Mouse (Mus musculus): ENCODE measurements at regions not wholly inside any gene's neighbourhood (a gene's known extent, or its start where the extent isn't known, plus 50 kb on each side); places are given as distances from the start of the nearest gene placed in this dataset.

DNA sequence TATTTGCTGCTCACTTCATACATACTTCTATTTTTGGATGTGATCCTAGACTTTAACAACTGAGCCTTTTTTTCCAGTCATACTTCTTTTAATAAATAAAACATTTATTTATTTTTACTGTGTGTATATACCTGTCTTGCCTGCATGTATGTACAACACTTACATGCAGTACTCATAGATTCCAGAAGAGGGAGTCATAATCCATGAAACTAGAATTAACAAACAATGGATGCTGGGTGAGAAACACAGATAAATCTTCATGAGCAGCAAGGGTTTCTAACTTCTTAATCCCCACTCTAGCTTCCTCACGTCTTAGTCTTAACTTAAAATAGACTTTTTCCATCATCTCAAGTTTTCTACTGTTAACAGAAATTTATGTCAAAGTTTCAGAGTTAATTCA lies 1253.7 kb upstream of the Nr2f1 start:
- in situ Hi-C loops (cut with MboI, MseI), result no loop called here

DNA sequence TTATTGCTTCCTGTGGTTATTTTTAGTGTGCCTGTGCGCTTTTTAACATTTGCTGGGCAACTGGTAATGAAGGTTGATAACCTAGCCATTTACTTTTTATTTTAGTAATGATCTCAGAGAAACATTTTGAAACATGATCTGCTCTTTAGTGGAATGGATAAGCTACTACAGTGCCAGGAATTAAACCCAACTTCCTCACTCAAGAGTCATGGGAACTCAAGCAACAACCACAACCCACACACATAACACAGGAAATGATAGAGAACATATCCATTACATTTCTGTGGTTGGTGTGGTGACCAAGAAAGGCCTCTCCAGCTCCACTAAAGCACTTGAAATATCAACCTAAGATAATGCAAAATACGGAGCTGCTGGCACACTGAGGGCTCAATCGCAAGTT lies 1243.6 kb upstream of the Nr2f1 start:
- in situ Hi-C loops (cut with MboI, MseI), result no loop called here

DNA sequence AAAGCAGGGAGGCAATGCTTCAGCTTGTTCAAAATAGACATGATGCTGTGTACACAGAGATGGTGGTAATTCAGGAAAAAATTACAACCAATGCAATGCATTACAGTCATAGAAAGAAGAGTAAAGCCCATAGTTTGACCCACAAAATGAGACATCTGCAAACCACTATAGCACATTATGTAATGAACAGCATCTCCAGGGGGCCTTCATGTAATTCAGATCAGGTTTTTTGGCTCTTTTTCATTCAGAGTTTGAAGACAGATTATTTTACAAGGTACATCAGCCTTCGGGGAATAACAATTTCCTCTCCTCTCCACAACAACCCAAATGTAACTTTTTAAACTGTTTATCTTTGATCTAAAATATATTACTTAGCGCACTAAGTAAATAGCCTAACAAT lies 1243.1 kb upstream of the Nr2f1 start:
- in situ Hi-C loops (cut with MboI, MseI), result no loop called here

GRCm38 (mm10) chr13:79431465-79431864 lies 1231.9 kb upstream of the Nr2f1 start:
- in situ Hi-C loops (cut with MboI, MseI), result no loop called here

DNA sequence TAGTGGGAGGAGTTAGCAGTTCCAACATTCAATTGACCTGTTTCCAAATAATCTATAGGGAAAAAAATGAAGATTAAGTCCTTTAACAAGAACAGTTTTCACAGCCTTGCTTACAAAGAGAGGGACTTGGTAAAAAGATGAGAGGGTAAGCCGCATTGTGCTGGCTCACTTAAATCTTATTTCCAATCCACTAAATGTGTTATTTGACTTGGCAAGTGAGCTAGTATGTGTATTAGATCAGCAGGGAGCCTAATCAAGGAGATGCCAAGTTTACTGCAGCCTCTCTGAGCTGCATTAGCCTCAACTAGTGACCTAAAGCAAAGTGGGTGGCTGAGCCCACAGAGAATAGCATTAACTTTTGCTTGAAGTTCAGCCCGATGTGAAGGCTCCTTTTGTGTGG lies 1231.4 kb upstream of the Nr2f1 start:
- in situ Hi-C loops (cut with MboI, MseI), result no loop called here

GRCm38 (mm10) chr13:79430562-79430961 lies 1231.0 kb upstream of the Nr2f1 start:
- in situ Hi-C loops (cut with MboI, MseI), result no loop called here

DNA sequence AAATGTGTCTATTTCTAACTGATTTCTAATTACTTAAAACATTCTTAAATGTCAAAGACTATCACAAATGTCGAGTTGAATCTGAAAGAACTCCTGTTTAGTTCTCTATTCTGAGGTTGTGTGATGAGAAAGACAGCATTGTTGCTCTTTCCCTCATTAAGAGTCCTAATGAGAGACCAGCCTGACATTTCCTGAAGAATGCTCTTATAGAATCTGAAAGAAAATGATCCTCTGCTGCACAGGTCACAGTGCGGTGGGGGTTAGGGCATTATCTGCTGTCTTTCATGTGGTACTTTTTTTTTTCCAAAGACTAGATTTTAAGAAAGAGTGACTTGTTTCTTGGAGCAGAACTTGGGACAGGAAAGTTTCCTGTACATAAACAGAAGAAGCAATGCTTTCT lies 1218.3 kb upstream of the Nr2f1 start:
- in situ Hi-C loops (cut with MboI, MseI), result no loop called here

DNA sequence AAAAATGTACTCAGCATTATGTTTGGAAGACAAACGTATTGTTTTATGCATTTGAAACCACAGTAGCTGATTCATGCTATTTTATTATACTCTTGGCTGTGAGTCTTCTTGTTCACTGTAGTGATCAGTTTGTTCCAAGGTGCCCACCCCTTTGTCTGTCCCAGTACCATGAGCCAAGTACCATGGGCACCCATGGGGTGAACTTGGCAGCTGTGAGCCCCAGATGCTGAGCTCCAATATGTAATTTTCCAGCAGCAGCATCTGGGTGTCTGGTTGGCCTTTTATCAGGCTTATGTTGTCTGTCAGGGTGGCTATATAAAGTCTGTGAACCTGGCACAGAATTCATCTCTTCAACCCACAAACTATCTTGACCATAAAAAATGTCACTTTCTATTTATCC lies 1200.5 kb upstream of the Nr2f1 start:
- in situ Hi-C loops (cut with MboI, MseI), result loop anchor here in 1 of 2 experiments (5.0 kb wide), 1 partner anchor 202 kb away; no protein-coding TSS in a partner anchor

- in situ Hi-C loops (cut with MboI, MseI), result no loop called here
Observed at GRCm38 (mm10) chr13:79393938-79394337, 1194.4 kb upstream of the Nr2f1 start.

GRCm38 (mm10) chr13:79387928-79388327 lies 1188.4 kb upstream of the Nr2f1 start:
- in situ Hi-C loops (cut with MboI, MseI), result no loop called here

DNA sequence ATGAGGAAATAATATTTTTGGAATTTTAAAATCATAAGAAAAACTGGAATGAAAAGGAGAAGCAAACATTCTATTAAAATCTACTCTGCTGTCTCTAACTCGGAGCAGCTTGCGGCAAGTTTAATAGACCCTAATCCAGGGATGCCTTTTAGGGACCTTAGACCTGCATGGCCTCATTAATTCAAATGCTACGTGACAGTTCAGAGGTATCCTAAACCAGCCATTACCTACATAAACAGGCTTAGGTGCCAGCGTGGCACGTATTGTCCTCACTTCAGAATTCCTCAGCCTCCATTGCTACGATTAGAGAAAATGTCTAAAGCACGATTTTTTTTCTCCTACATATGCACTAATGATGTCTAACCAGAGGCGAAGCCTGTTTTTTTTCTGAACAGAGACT lies 1141.9 kb upstream of the Nr2f1 start:
- in situ Hi-C loops (cut with MboI, MseI), result no loop called here

DNA sequence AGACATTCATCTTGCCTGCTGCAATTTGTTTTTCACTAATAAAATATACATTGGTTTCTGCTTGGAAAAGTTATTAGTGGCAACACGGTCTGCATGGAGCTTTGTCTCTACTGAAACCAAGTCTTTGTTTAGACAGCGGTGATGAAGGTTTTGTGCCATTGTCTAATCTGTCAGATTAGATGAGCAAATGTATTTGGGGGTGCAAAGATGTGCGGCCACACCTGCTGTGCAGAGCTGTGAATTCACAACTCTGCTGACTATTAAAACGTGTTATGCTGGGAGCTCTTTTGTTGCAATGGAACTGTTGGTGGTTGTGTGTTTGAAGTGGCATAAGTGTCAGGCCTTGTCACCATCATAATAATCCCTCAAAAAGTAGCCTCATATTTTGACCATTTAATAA lies 1140.9 kb upstream of the Nr2f1 start:
- in situ Hi-C loops (cut with MboI, MseI), result no loop called here

GRCm38 (mm10) chr13:79339793-79340192 lies 1140.2 kb upstream of the Nr2f1 start:
- in situ Hi-C loops (cut with MboI, MseI), result no loop called here

GRCm38 (mm10) chr13:79320146-79320545 lies 1120.6 kb upstream of the Nr2f1 start:
- in situ Hi-C loops (cut with MboI, MseI), result no loop called here

- in situ Hi-C loops (cut with MboI, MseI), result no loop called here
Observed at GRCm38 (mm10) chr13:79309584-79310110, 1110.1 kb upstream of the Nr2f1 start.

GRCm38 (mm10) chr13:79297225-79297710 lies 1097.7 kb upstream of the Nr2f1 start:
- in situ Hi-C loops (cut with MboI, MseI), result no loop called here

DNA sequence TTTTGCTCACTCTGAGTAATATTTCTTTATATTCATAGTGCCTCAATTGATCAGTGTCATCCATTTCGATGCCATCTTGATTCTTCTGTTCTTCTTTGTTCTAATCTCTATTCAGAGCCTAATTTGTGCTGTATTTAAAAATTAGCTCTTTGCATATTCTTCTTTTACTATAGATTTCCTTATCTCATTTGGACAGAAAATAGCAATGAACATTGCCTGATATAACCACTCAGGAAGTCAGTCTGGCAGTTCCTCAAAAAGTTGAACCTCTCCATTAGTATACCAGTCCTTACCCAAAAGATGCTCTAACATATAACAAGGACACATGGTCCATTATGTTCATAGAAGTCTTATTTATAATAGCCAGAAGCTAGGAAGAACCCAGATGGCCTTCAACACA lies 1088.5 kb upstream of the Nr2f1 start:
- in situ Hi-C loops (cut with MboI, MseI), result no loop called here

DNA sequence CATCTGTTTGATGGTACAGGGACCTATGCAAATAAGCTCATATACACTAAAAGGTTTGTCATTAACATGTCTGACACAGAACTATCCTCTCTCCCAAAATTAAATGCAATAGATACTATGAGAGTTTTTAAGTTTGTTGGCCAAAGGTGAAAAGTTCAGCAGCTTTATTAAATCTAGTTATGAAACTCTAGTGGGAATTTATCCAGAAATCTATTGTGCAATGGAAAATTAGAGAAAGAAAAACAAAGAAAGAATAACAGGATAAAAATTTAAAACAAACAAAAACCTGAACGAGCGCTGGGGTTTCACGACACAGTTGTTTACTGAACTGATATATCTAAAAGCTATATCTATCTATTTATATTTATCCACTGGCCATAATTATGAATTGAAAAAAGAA lies 1086.6 kb upstream of the Nr2f1 start:
- in situ Hi-C loops (cut with MboI, MseI), result no loop called here

- in situ Hi-C loops (cut with MboI, MseI), result no loop called here
Observed at GRCm38 (mm10) chr13:79285478-79285877, 1085.9 kb upstream of the Nr2f1 start.

- in situ Hi-C loops (cut with MboI, MseI), result no loop called here
Observed at GRCm38 (mm10) chr13:79277714-79278113, 1078.2 kb upstream of the Nr2f1 start.

- in situ Hi-C loops (cut with MboI, MseI), result no loop called here
Observed at GRCm38 (mm10) chr13:79277313-79277712, 1077.8 kb upstream of the Nr2f1 start.

DNA sequence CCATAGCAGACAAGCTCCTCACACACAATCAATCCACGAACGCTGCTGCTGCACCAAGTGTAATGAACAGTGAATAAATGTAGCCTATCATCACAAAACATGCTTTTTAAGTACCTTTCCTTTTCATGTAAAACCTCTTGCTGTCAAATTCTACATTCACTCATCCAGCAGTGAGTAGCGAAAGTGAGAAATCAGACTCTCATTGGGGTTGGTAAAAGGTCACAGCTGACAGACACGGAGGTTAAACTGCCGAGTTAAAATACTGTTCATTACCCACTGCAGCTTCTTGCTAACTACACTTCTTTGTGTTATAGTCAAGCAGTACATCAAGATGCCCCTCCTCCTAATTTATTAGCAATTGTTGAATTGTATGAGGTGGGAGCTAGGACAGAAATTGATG lies 1055.8 kb upstream of the Nr2f1 start:
- in situ Hi-C loops (cut with MboI, MseI), result no loop called here

- in situ Hi-C loops (cut with MboI, MseI), result no loop called here
Observed at GRCm38 (mm10) chr13:79252385-79252784, 1052.8 kb upstream of the Nr2f1 start.

GRCm38 (mm10) chr13:79251269-79251668 lies 1051.7 kb upstream of the Nr2f1 start:
- in situ Hi-C loops (cut with MboI, MseI), result no loop called here
